Mouse (Mus musculus) hindbrain, embryonic 15.5 days (tissue): ENCODE measurements around the gene Hist2h2aa2. TPM values are rescaled to one million over a fixed set of nuclear protein-coding genes. Genes with fewer than 3 reads are reported as not detected.
A peak's percentile ranks its signal among the peaks of the same experiment; 100 is the strongest.

Experiments
- ATAC-seq: fragments of 200-750 bp; cut with Nextera tagmentation; 2 replicates; pipeline ENCODE4 v1.8.0; 2017; ENCODE audit warnings: low read depth, moderate number of reproducible peaks, moderate TSS enrichment; ENCODE audit not compliant: low FRiP score
- H3K27ac ChIP-seq: fragments of 300-500 bp; sonication (generic); replicated peaks from 2 replicates; pipeline ENCODE4 v1.5.1; 2015; ENCODE audit warnings: mild to moderate bottlenecking, inconsistent platforms
- H3K27me3 ChIP-seq: fragments of 300-500 bp; sonication (generic); 2 replicates; pipeline ENCODE4 v1.6.1; 2015; ENCODE audit warnings: control low read depth, inconsistent platforms
- H3K36me3 ChIP-seq: fragments of 300-500 bp; sonication (generic); 2 replicates; pipeline ENCODE4 v1.6.1; 2015; ENCODE audit warnings: control low read depth, inconsistent platforms
- H3K4me1 ChIP-seq: fragments of 300-500 bp; sonication (generic); replicated peaks from 2 replicates; pipeline ENCODE4 v1.6.1; 2015; ENCODE audit warnings: control low read depth, inconsistent platforms
- H3K4me2 ChIP-seq: fragments of 300-500 bp; sonication (generic); 2 replicates; pipeline ENCODE4 v1.6.1; 2015; ENCODE audit warnings: moderate library complexity, mild to moderate bottlenecking, inconsistent platforms
- H3K4me3 ChIP-seq: fragments of 300-500 bp; sonication (generic); 2 replicates; pipeline ENCODE4 v1.5.1; 2015; ENCODE audit warnings: mild to moderate bottlenecking, inconsistent platforms
- H3K9ac ChIP-seq: fragments of 300-500 bp; sonication (generic); 2 replicates; pipeline ENCODE4 v1.6.1; 2015; ENCODE audit warnings: inconsistent platforms
- H3K9me3 ChIP-seq: fragments of 300-500 bp; sonication (generic); 2 replicates; pipeline ENCODE4 v1.6.1; 2016; ENCODE audit warnings: control low read depth, inconsistent platforms
- WGBS: fragments of 180-500 bp; shearing (Covaris S2); methylation state at CpG from one replicate; pipeline ENCODE4 v1.1.7; 2015; 5-methylcytosine and 5-hydroxymethylcytosine counted together
- polyA plus RNA-seq: library from polyadenylated mRNA; unstranded; fragments of >200 nt; fragmentation: Nextera tagmentation; extraction: Ambion mirVana; gene quantifications from 2 replicates; pipeline ENCODE4 v1.2.1, GENCODE M21; 2015

The Hist2h2aa2 gene
- polyA plus RNA-seq, 1 experiment from 2014 or later: 28.7 TPM

- H3K4me3 ChIP-seq: peak within 1 kb of the TSS; percentile 45
- no peaks in the 10 kb centered on the region for H3K36me3 ChIP-seq
- peak within 1 kb of the TSS; percentile 45 for H3K9ac ChIP-seq
- H3K27me3 ChIP-seq: no peaks in the 10 kb centered on the region
- H3K4me2 ChIP-seq: peak within 1 kb of the TSS; percentile 75
- 22% methylated on average over 30 of the region's 30 CpGs for WGBS
- peaks cover 27% of the 10 kb centered on the region for H3K4me1 ChIP-seq
- no peaks in the 10 kb centered on the region for H3K9me3 ChIP-seq
- H3K27ac ChIP-seq: peak within 1 kb of the TSS; percentile 96
- ATAC-seq: peak; percentile 71
Measured at GRCm38 (mm10) chr3:96268051-96268775, 28.1 kb upstream of the Hist2h2aa2 start, which contains the start of gene Hist2h3b. Hist2h3b (plus strand) TSS chr3:96268654.

- Histone ChIP-seq H3K27ac (peak overlapping the region; percentile 87; the same call in 1 of the 2 replicates), H3K27me3 (no peaks in the 10 kb centered on the region), H3K9me3 (no peaks in the 10 kb centered on the region), H3K9ac (0 out of 2 replicates have a peak overlapping the region, but pooled peaks have one; percentile 7), H3K4me2 (peak overlapping the region; percentile 75), H3K36me3 (no peaks in the 10 kb centered on the region), H3K4me1 (peaks cover 27% of the 10 kb centered on the region), H3K4me3 (no peak overlapping the region)
- 77% methylated on average over 4 of the region's 4 CpGs for WGBS
- ATAC-seq: no peak
Measured at GRCm38 (mm10) chr3:96267541-96267940, 27.5 kb upstream of the Hist2h2aa2 start.

DNA sequence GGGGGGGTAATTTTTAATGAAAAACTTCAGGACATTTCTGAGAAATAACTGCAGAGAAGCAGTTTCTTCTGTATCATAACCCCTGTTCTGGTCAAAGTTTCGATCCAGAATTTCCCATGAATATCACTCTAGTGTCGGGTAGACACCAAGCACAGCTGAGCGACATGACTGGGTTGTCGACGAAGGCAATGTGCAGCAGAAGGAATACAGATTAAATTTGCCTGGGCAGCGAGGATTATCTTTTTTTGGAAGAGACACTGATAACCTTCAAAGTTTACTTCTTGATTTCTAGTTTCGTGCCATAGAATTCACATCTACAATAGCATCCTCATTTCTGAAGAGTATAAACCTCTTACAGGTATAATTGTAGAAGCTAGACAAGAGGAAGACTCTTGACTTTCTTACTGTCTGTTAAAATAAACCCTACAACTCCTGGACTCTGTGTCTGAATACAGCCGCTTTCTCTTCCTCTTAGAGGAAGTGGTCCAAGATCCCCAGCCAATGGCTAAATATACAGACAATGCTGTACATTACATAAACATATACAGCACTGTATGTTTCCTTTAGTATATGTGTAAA is 26.1 kb upstream of the Hist2h2aa2 start:
- Histone ChIP-seq H3K9me3 (no peaks in the 10 kb centered on the region), H3K27ac (no peak overlapping the region), H3K4me2 (no peak overlapping the region), H3K9ac (no peak overlapping the region), H3K36me3 (no peaks in the 10 kb centered on the region), H3K4me1 (peaks cover 40% of the 10 kb centered on the region), H3K4me3 (no peak overlapping the region), H3K27me3 (no peaks in the 10 kb centered on the region)
- WGBS: 92% methylated on average over 8 of the region's 8 CpGs
- no peak for ATAC-seq

- 66% methylated on average over 7 of the region's 7 CpGs for WGBS
- peak overlapping the region; percentile 72 for H3K4me2 ChIP-seq
- H3K27me3 ChIP-seq: no peaks in the 10 kb centered on the region
- H3K4me1 ChIP-seq: peaks cover 39% of the 10 kb centered on the region
- peak overlapping the region; percentile 98 for H3K27ac ChIP-seq
- H3K4me3 ChIP-seq: peak overlapping the region; percentile 62; the same call in 1 of the 2 replicates
- no peak for ATAC-seq
- no peaks in the 10 kb centered on the region for H3K9me3 ChIP-seq
- H3K9ac ChIP-seq: 0 out of 2 replicates have a peak overlapping the region, but pooled peaks have one; percentile 50
- no peaks in the 10 kb centered on the region for H3K36me3 ChIP-seq
Measured at GRCm38 (mm10) chr3:96264404-96264949, 24.4 kb upstream of the Hist2h2aa2 start.

DNA sequence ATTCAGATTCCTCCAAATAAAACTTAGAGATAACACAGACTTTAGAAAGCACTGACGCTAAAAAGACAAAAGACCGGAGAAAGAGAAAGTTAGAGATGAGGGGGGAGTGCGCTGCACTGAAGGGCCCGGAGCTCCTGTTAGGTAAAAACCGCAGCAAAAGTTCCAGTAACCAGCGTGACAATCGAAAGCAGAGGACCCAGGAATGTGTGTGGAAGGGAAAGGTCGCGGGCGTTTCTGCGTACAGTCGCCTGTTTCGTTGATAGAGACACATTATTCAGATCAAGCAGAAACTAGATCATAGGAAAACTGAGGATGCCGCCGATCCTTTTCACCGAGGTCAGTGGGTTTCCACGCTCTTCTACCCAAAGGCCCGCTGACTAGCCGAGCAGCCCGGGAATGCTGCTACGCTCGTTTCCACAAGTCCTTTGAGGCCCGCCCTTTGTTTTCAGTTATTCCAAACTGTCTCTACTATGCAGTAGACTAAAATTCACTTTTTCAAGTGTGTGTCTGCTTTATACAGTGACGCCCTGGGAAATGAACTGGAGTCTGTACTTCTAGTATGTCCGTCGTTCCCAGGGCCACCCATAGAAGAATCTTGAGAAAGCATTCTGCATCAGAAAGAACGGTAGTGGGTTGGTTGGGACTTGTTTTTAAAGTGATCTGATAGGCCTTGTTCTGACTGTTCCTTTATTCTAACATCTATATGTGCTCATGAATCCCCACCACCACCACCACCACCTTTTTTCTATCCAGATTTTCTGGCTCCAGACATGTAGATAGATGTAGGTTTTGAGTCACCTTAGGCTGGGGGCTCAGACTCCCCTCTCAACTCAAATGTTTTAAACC is 23.7 kb upstream of the Hist2h2aa2 start:
- peak overlapping the region; percentile 50 for H3K9ac ChIP-seq
- peak; percentile 11; the same call in 1 of the 2 replicates for ATAC-seq
- H3K4me2 ChIP-seq: peak overlapping the region; percentile 72
- H3K9me3 ChIP-seq: no peaks in the 10 kb centered on the region
- peak overlapping the region; percentile 62 for H3K4me3 ChIP-seq
- H3K27me3 ChIP-seq: no peaks in the 10 kb centered on the region
- WGBS: 2% methylated on average over 27 of the region's 27 CpGs
- no peaks in the 10 kb centered on the region for H3K36me3 ChIP-seq
- H3K4me1 ChIP-seq: peaks cover 35% of the 10 kb centered on the region
- H3K27ac ChIP-seq: peak overlapping the region; percentile 98

- Histone ChIP-seq H3K4me1 (peaks cover 32% of the 10 kb centered on the region), H3K4me2 (peak within 1 kb of the TSS; percentile 72), H3K9ac (peak within 1 kb of the TSS; percentile 66), H3K27me3 (no peaks in the 10 kb centered on the region), H3K4me3 (peak within 1 kb of the TSS; percentile 62), H3K36me3 (no peaks in the 10 kb centered on the region), H3K27ac (peak within 1 kb of the TSS; percentile 98), H3K9me3 (no peaks in the 10 kb centered on the region)
- ATAC-seq: peak; percentile 91
- WGBS: under 1% methylated on average over 40 of the region's 40 CpGs
Measured at GRCm38 (mm10) chr3:96262979-96263550, 23.0 kb upstream of the Hist2h2aa2 start, which contains the start of gene Hist2h4. Hist2h4 (minus strand) TSS chr3:96263311.

DNA sequence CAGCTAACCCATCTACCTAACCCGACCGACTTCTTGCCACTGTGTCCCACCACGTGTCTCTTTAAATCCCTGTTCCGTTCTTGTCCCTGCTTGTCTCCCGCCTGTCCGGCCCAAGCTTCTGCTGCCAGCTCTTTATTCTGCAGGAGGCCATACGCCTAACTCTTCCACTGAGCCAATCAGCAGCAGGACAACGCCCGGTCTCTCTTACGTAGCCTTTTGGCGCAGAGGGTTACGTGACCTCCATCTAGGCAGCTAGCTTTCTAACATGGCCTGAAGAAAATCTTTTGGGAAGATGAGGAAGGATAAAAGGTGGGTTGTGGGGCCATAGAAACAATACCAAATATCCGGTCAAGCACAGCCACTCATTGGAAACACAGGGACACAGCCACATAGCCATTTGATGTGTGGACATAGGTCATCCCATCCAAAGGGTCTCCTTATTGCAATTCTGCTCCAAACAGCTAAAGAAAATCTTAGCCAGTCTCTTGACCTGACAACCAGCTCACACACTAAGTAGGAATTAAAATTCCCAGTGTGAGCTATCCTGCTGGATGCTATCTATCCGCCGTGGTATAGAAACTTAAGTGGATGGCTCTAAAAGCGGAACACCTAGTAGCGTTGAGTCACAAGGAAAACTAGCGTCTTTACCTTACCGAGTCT is 22.3 kb upstream of the Hist2h2aa2 start:
- Histone ChIP-seq H3K9me3 (no peaks in the 10 kb centered on the region), H3K27me3 (no peaks in the 10 kb centered on the region), H3K9ac (peak overlapping the region; percentile 66), H3K4me2 (peak overlapping the region; percentile 72), H3K27ac (peak overlapping the region; percentile 98), H3K4me3 (peak overlapping the region; percentile 62), H3K4me1 (peaks cover 25% of the 10 kb centered on the region), H3K36me3 (no peaks in the 10 kb centered on the region)
- ATAC-seq: peak; percentile 85
- under 1% methylated on average over 19 of the region's 19 CpGs for WGBS

GRCm38 (mm10) chr3:96261623-96262022 is 21.5 kb upstream of the Hist2h2aa2 start:
- WGBS: 54% methylated on average over 3 of the region's 3 CpGs
- Histone ChIP-seq H3K4me3 (peak overlapping the region; percentile 62), H3K27ac (peak overlapping the region; percentile 98), H3K4me2 (peak overlapping the region; percentile 72), H3K36me3 (no peaks in the 10 kb centered on the region), H3K9me3 (no peaks in the 10 kb centered on the region), H3K9ac (peak overlapping the region; percentile 66), H3K4me1 (peaks cover 25% of the 10 kb centered on the region), H3K27me3 (no peaks in the 10 kb centered on the region)
- no peak for ATAC-seq

DNA sequence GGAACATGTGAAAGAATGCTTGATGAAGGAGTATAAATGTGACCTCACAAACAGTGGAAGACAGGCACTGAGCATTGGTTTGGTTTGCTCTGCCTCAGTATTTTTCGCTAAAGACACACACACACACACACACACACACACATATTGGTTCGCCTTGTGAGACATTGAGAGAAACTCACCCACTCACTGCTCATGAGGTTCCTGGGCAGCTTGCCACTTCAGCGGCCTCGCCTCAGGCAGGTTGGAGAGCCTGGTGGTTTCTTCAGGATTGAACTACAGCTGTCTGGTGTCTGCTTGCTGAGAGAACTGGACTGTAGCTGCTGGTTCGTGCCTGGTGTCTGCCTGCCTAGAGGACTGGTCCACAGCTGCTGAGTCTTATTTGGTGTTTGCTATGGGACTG is 20.1 kb upstream of the Hist2h2aa2 start:
- Histone ChIP-seq H3K27me3 (no peaks in the 10 kb centered on the region), H3K9ac (no peak overlapping the region), H3K36me3 (no peaks in the 10 kb centered on the region), H3K27ac (no peak overlapping the region), H3K4me3 (no peak overlapping the region), H3K4me2 (no peak overlapping the region), H3K9me3 (no peaks in the 10 kb centered on the region), H3K4me1 (peaks cover 25% of the 10 kb centered on the region)
- ATAC-seq: no peak
- 93% methylated on average over 5 of the region's 5 CpGs for WGBS

DNA sequence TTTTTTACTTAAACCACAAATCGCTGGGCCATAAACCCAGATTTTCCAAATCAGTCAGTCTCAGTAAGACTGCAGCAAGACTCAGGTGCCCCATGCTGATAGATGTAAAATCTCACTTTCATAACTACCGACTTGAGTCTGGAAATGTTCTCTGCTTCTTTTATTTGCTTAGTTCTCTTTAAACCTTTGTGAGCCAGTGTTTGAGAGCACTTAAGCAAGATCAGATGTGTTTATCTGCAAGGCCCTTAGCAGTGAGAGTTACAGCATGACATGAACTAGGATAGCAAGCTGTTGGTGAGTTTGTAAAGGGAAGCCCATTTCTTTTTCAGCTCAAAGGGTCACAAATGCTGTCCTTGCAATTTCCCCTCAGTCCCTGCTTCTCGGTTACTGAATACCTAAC is 17.1 kb upstream of the Hist2h2aa2 start:
- WGBS: 86% methylated on average over 3 of the region's 3 CpGs
- H3K9me3 ChIP-seq: no peaks in the 10 kb centered on the region
- peaks cover 12% of the 10 kb centered on the region for H3K4me1 ChIP-seq
- no peak for ATAC-seq
- H3K4me3 ChIP-seq: no peak overlapping the region
- no peaks in the 10 kb centered on the region for H3K36me3 ChIP-seq
- no peak overlapping the region for H3K9ac ChIP-seq
- H3K27me3 ChIP-seq: no peaks in the 10 kb centered on the region
- no peak overlapping the region for H3K4me2 ChIP-seq
- no peak overlapping the region for H3K27ac ChIP-seq
